Mouse (Mus musculus) erythroid progenitor cell, adult 5-6 weeks (primary cell): ENCODE data around the gene Tymp. TPM values are rescaled to one million over a fixed set of nuclear protein-coding genes. Genes with fewer than 3 reads are reported as not detected.

Experiments used
- ATAC-seq: replicated peaks from 2 replicates; pipeline ENCODE4 v1.8.0; 2016; ENCODE audit warnings: moderate number of reproducible peaks, mild to moderate bottlenecking, moderate TSS enrichment, inconsistent platforms; ENCODE audit not compliant: poor library complexity, low FRiP score, severe bottlenecking
- total RNA-seq, 2 experiments: library from RNA; stranded (forward) in 1 of 2; stranded (reverse) in 1 of 2; fragments of 150-400 nt in 1 of 2; fragments of 186-747, 209-891 nt in 1 of 2; gene quantifications; 2 replicates each; pipeline versions ENCODE4 v1.2.3 to v1.2.4; 2015 to 2017; ENCODE audit warnings: low replicate concordance in 2 of 2

Gene Tymp
- total RNA-seq (2015; ENCODE audit: low replicate concordance), result not detected in 2 replicates
- not detected in 2 replicates for total RNA-seq (2017; ENCODE audit: low replicate concordance)

GRCm38 (mm10) chr15:89376957-89377356 is at the start of gene Tymp:
Gene Tymp (minus strand): TSS chr15:89377039.
- no peak for ATAC-seq

DNA sequence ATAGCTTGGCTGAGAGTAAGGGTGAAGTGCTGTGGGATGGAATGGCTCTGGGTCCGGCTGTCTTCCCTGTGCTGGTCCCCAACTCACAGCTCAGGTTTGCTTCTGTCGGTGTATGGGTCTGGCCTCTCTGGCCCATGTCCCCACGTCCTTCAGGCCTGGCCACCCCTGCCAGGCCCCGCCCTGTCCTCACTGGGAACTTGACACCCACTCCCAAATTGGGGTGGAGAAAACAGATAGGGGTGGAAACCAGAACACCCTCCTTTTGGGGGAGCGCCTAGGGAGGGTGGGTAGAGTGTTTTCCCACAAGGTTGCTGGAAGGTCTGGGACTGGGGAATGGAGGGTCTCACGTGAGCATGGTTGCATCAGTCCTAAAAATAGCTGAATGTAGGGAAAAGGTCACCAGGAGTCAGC is 48.9 kb upstream of the Tymp start, which contains the start of gene Cpt1b:
Cpt1b (minus strand) TSS at position 153 of the 411 bp plus-strand sequence.
- ATAC-seq, result no peak

- ATAC-seq, result no peak
Observed at GRCm38 (mm10) chr15:89424621-89425020, 47.8 kb upstream of the Tymp start.

DNA sequence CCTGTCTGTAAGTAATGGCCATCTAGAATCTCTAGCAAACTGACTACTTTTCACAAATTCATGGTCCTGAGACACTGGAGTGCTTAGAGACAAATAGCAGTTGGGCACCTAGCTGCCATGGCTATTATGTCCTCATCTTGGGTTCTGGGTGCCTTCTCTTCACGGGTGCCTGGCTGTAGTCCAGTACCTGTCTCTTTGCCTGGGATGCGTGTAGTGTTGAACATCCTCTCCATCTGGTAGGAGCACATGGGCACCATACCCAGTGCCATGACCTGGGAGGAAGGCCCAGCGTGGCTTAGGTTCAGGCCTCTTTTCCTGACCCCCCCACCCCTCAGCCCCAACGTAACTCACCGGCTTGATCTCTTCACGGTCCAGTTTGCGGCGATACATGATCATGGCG is 45.1 kb upstream of the Tymp start:
- no peak for ATAC-seq

DNA sequence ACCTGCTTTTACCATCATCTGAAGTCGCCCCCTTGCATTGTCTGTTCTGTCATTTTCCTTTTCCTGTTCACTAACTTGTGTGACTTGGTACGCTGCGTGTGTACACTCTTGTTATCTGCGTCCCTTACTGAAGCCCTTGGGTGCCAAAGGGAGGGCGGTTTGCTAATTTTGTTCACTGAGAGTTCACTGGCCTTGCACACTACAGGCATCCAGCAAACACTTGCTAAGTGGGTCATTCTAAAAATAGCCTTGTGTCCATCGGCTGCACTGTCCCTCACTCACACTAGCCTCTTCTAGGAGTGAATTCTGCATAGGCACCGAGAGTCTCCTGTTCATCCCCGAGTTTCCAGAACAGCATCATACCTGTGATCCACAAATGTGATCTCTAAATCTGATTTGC is 38.4 kb upstream of the Tymp start:
- ATAC-seq, result no peak

- ATAC-seq, result no peak
Observed at GRCm38 (mm10) chr15:89410118-89410517, 33.3 kb upstream of the Tymp start, which contains the start of gene Syce3. Gene Syce3 (minus strand): TSS chr15:89410503.

- ATAC-seq, result no peak
Observed at GRCm38 (mm10) chr15:89406691-89407090, 29.9 kb upstream of the Tymp start.

DNA sequence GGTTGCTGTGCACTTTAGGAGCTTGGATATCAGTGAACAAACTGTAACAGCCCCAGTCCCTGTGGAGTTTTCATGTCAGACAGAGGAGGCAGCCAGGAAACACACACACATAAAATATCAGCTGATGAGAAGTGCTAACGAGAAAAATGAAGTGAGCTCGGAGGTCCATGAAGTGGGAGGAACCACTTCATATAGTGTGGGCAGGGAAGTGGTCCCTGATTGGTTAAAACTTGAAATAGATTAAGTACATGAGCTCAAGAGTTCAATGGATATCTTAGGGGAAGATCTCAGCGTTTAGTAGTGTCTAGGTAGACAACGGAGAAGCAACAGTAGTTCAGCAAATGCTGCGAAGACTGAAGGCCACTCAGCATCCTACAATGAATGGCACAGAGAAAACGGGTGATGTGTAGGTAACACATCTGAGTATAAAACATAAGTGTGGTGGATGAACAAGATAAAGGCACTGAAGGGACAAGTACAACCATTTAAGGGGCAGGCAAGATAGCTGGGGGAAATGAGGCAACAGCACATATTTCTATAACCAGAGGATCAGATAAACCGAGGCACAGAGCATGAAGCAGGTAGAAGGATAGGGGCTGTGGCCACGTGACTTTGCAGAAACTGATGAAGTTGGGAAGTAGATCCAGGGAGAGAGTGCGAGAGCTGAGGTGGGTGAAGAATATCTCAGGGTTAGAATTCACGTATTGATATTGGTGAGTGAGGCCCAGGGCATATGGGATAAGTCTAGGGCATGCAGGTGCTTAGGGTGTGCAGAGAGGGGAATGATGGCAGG is 28.2 kb upstream of the Tymp start:
- no peak for ATAC-seq

GRCm38 (mm10) chr15:89402471-89402870 is 25.6 kb upstream of the Tymp start:
- no peak for ATAC-seq

- no peak for ATAC-seq
Observed at GRCm38 (mm10) chr15:89399716-89400115, 22.9 kb upstream of the Tymp start.

GRCm38 (mm10) chr15:89398146-89398545 is 21.3 kb upstream of the Tymp start:
- ATAC-seq, result no peak

DNA sequence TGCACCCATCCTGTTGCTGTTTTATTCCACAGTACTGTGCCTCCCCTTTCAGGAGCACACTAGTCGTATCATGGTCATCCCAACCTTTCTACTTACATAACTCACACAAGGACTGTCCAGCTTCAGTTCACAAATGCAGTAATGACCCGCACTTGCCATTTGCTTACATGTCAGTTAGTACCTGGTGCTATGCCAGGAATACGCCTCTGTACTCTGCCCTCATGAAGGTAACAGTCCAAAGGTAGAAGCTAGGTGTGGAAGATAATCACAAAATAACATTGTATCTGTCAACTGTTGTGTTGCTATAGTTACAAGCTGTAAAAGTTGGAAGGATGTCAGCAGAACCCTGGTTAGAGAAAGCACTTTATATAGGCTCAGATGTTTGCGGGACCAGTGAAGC is 20.0 kb upstream of the Tymp start:
- ATAC-seq, result no peak

DNA sequence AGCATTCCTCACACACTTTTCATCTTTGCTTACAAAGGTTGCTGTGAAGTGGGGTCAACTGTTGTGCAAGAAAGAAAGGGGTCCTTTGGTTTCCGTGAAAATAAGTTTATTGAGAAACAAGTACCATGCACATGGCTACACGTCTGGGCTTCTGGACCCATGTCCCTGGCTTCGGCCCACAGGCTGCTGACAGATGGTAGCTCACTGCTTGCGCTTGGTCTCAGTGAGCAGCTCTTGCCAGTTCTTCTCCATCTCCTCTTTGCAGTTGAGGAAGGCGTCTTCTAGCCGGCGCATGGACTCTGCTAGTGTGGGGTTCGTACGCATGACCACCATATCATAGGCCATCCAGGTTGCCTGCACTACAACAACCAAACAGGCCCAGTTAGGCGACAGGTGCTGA is 13.2 kb upstream of the Tymp start:
- no peak for ATAC-seq

- no peak for ATAC-seq
Observed at GRCm38 (mm10) chr15:89387127-89387526, 10.3 kb upstream of the Tymp start.

DNA sequence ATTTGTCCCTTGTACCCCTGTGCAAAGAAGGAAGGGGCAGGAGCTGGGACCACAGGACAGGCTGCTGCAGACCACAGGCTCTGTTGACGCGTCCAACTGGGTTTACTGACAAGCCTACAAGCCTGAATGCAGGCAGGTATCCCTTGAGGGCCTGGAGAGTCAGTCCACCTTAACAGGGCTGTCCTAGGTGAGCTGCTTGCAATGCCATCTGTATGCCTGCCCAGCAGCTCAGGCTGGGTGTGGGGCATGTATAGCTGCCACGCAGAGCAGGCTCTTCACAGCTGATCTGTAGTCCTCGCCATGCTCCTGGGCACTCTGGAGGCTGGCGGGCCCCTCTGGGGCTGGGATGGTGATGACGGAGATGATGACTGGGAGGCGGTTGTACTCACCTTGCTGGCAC is 7.8 kb upstream of the Tymp start, which contains the start of gene Klhdc7b:
Klhdc7b (plus strand) TSS at position 301 of the 400 bp plus-strand sequence.
- no peak for ATAC-seq

DNA sequence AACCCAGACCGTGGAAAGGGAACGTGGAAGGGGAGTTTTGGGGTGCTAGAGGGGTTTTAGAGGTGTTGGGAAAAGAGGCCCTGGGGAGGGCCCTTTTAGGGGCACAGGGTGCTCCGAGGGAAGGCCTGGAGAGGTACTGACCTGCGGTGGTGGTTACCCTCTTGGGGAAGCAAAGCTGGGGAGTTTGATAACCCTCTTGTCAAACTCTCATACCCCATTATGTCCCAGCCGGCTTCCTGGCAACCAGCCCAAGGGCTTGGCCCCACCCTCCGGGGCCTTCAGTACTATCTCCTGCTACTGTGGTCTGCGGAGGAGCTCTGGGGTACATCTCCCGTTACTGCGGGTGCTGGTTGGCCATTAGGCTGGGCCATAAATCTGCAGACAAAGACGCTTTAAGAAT is 2.6 kb upstream of the Tymp start:
- 0 out of 2 replicates have a peak, but pooled peaks have one; percentile 31 for ATAC-seq

GRCm38 (mm10) chr15:89378831-89379401 is 2.1 kb upstream of the Tymp start, which contains the start of gene Odf3b:
Gene Odf3b (minus strand): TSS chr15:89379282.
- no peak for ATAC-seq

GRCm38 (mm10) chr15:89377938-89378828 is 1.3 kb upstream of the Tymp start:
- no peak for ATAC-seq

DNA sequence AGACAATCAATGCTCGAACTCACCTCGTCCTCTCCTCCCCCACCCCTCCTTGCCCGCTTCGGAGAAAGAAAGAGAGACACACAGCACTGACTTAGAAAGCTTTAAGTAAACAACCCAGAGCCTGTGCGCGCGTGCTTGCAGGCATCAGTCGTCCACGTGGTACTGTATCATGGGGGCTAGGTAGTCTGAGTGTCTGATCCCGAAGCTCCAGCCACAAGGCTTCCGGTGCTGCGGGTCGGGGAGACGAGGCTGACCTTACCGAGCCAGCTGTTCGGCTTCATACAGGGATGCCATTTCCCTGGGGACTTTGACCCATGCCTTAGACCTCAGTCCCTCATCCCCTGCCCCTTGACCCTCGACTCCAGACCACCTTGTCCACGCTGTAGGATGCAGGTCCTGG is 523 bp upstream of the Tymp start:
- ATAC-seq, result no peak

DNA sequence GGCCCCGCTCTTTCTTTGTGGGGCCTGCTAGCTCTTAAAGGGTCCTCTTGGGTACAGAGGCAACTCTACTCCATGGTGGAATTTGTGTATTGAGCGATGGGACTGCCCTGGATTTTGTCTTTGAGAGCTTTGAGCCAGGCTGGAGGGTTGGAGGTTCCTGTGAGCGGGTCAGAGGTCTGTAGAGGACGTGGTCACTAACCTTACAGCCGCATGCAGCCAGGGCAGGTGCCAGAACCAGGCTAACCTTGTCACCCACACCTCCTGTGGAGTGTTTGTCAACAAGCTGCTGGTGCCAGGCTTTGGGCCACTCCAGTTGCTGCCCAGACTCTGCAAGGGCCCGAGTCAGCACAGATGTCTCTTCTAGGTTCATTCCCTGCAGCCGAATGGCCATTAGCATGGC is 799 bp downstream of the Tymp start:
- no peak for ATAC-seq
